In the genomic region with DNA sequence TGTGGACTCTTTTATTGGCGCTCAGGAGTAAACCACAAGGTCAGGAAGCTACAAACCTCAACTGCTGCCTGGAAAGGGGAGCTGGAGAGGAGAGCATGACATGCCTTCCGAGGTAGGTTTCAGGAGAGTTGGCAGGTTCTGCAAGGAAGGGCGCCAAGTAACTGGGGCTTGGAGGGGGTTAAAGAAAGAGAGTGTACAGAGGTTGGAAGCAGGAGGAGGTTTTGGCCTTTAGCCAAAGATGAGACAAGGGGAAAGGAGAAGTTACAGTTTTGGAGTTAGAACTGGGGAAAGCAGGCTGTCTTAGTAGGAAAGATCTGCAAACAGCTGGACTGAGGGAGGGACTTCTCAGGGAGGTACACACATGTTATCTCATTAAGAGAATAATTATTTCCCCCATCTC, we compare ENCODE assay signal across 17 mouse cellular contexts. TPM values are rescaled to one million over a fixed set of nuclear protein-coding genes. Genes with fewer than 3 reads are reported as not detected.
DNase-seq lines count a peak whose midpoint lies in the region; ATAC-seq lines count a peak whose summit lies in the region.
"Had no signal": no experiment of that assay in that cellular context is flagged by ENCODE, and none has a peak within 500 bp of the region (broad histone marks: within the 10 kb centered on the region; RNA-seq: fewer than 3 reads in every experiment).

No protein-coding gene starts in this region.

- peaks cover 19% of the 10 kb centered on the region; the same call in 1 of the 2 replicates for H3K9me3 ChIP-seq in forebrain, embryonic 12.5 days
- H3K9me3 ChIP-seq in forebrain, embryonic 14.5 days (replicated peaks; ENCODE audit: control insufficient read depth, low read length) = 0 out of 2 replicates have a peak, but pooled peaks cover 5% of the 10 kb centered on the region
- H3K9me3 ChIP-seq in stomach, embryonic 16.5 days (replicated peaks; ENCODE audit: control insufficient read depth, low read length) = peaks cover 13% of the 10 kb centered on the region
- H3K9me3 ChIP-seq: heart, embryonic 15.5 days had no signal

- ATAC-seq in forebrain, embryonic 12.5 days (ENCODE audit: low FRiP score) = no peak
- no peak for ATAC-seq in forebrain, embryonic 14.5 days
- ATAC-seq in granulocyte monocyte progenitor cell, adult 5-6 weeks (replicated peaks; ENCODE audit: poor library complexity, severe bottlenecking) = peak; percentile 75
- ATAC-seq in stomach, embryonic 16.5 days (ENCODE audit: insufficient read depth, low FRiP score) = peak; percentile 68
- ATAC-seq: Patski had no signal

- no peak overlapping the region for H3K9ac ChIP-seq in forebrain, embryonic 12.5 days
- no peak overlapping the region for H3K9ac ChIP-seq in forebrain, embryonic 14.5 days (ENCODE audit: low read length)
- H3K9ac ChIP-seq in stomach, embryonic 16.5 days (ENCODE audit: low read length) = peak overlapping the region; percentile 33; the same call in 1 of the 2 replicates
- H3K9ac ChIP-seq: heart, embryonic 15.5 days; liver, embryonic 13.5 days had no signal

- 76% methylated on average over 3 of the region's 3 CpGs for WGBS in forebrain, embryonic 12.5 days
- WGBS in forebrain, embryonic 14.5 days = 62% methylated on average over 3 of the region's 3 CpGs
- WGBS in stomach, embryonic 16.5 days = 39% methylated on average over 3 of the region's 3 CpGs

- no peaks in the 10 kb centered on the region for H3K27me3 ChIP-seq in forebrain, embryonic 12.5 days
- H3K27me3 ChIP-seq in forebrain, embryonic 14.5 days (replicated peaks; ENCODE audit: control insufficient read depth, insufficient read depth, low read length) = no peaks in the 10 kb centered on the region
- H3K27me3 ChIP-seq in stomach, embryonic 16.5 days (ENCODE audit: control insufficient read depth, insufficient read depth, low read length) = no peaks in the 10 kb centered on the region
- H3K27me3 ChIP-seq: heart, embryonic 15.5 days; liver, embryonic 13.5 days; Patski had no signal

- no peaks in the 10 kb centered on the region for H3K36me3 ChIP-seq in forebrain, embryonic 12.5 days (replicated peaks)
- no peaks in the 10 kb centered on the region for H3K36me3 ChIP-seq in forebrain, embryonic 14.5 days (ENCODE audit: control insufficient read depth, insufficient read depth, low read length)
- H3K36me3 ChIP-seq in stomach, embryonic 16.5 days (ENCODE audit: control insufficient read depth, insufficient read depth, low read length) = no peaks in the 10 kb centered on the region
- H3K36me3 ChIP-seq: heart, embryonic 15.5 days; liver, embryonic 13.5 days had no signal

- no peak overlapping the region for H3K4me3 ChIP-seq in forebrain, embryonic 12.5 days (replicated peaks)
- H3K4me3 ChIP-seq in forebrain, embryonic 14.5 days (ENCODE audit: low read depth, low read length) = no peak overlapping the region
- H3K4me3 ChIP-seq in stomach, embryonic 16.5 days (replicated peaks; ENCODE audit: low read length) = no peak overlapping the region
- H3K4me3 ChIP-seq: gastrocnemius, adult 2 months; heart, embryonic 15.5 days; liver, embryonic 13.5 days had no signal

- no peak for DNase-seq in forebrain, embryonic 14.5 days (ENCODE audit: low spot score)
- DNase-seq in lung, postnatal 10 days = peak; percentile 24
- no peak for DNase-seq in lung, postnatal 25 days (ENCODE audit: low spot score)
- DNase-seq in testis, postnatal 14 days (ENCODE audit: low spot score) = no peak
- DNase-seq in adrenal gland, adult (ENCODE audit: inconsistent age in 2 of 2, low spot score in 1 of 2) = no peak
- DNase-seq: adrenal gland, postnatal 36 days; cerebellum, adult 8-10 months; gastrocnemius, adult 2 months; kidney, adult 9 months; layer of hippocampus, postnatal 36 days; liver, embryonic 13.5 days; midbrain, embryonic 14.5 days had no signal

- no peak overlapping the region for H3K4me2 ChIP-seq in forebrain, embryonic 12.5 days
- no peak overlapping the region for H3K4me2 ChIP-seq in forebrain, embryonic 14.5 days (ENCODE audit: low read length)
- H3K4me2 ChIP-seq in stomach, embryonic 16.5 days (ENCODE audit: low read depth, low read length) = no peak overlapping the region
- H3K4me2 ChIP-seq: heart, embryonic 15.5 days; liver, embryonic 13.5 days had no signal

- H3K27ac ChIP-seq in forebrain, embryonic 12.5 days = 0 out of 2 replicates have a peak overlapping the region, but pooled peaks have one; percentile 19
- no peak overlapping the region; the same call in 1 of the 2 replicates for H3K27ac ChIP-seq in forebrain, embryonic 14.5 days (ENCODE audit: low read depth, low read length)
- H3K27ac ChIP-seq in stomach, embryonic 16.5 days (ENCODE audit: low read length) = peak overlapping the region; percentile 94
- H3K27ac ChIP-seq: gastrocnemius, adult 2 months; heart, embryonic 15.5 days; liver, embryonic 13.5 days had no signal

- peaks cover 13% of the 10 kb centered on the region for H3K4me1 ChIP-seq in forebrain, embryonic 12.5 days
- peaks cover 20% of the 10 kb centered on the region for H3K4me1 ChIP-seq in forebrain, embryonic 14.5 days (ENCODE audit: control insufficient read depth, insufficient read depth, low read length)
- H3K4me1 ChIP-seq in stomach, embryonic 16.5 days (ENCODE audit: control insufficient read depth, insufficient read depth, low read length) = peaks cover 18% of the 10 kb centered on the region
- H3K4me1 ChIP-seq: liver, embryonic 13.5 days had no signal

RNA-seq across cellular contexts. Expression of a gene that starts 16.9 kb away (rescaled TPM):
- polyA plus RNA-seq in forebrain, embryonic 12.5 days (2016; fragmentation: Nextera tagmentation; extraction: Ambion mirVana) = 4.7 and 6.0 TPM in 2 replicates
- polyA plus RNA-seq in forebrain, embryonic 14.5 days (2014; fragmentation: Nextera tagmentation; extraction: Ambion mirVana) = 4.8 and 5.7 TPM in 2 replicates
- 2.5 and 9.6 TPM in 2 replicates for total RNA-seq in granulocyte monocyte progenitor cell, adult 5-6 weeks (2014; fragmentation: Nextera tagmentation)
- 2.9 and 8.5 TPM in 2 replicates for total RNA-seq in granulocyte monocyte progenitor cell, adult 5-6 weeks (2017)
- polyA plus RNA-seq in stomach, embryonic 16.5 days (2015; fragmentation: Nextera tagmentation; extraction: Ambion mirVana) = 32.1 and 33.1 TPM in 2 replicates

Comparison
In these comparisons a context has a peak if more than half of its experiments do, and no peak if none do; other contexts are left out.
1. ATAC-seq: peak in granulocyte monocyte progenitor cell, adult 5-6 weeks (single experiment) and stomach, embryonic 16.5 days (single experiment); none in forebrain, embryonic 12.5 days (single experiment) and forebrain, embryonic 14.5 days (single experiment).